Mouse (Mus musculus) forebrain, embryonic 13.5 days (tissue): ENCODE data around the gene Tex22. TPM values are rescaled to one million over a fixed set of nuclear protein-coding genes. Genes with fewer than 3 reads are reported as not detected.
A peak's percentile ranks its signal among the peaks of the same experiment; 100 is the strongest.

Experiments used
- ATAC-seq: fragments of 200-750 bp; cut with Nextera tagmentation; 2 replicates; pipeline ENCODE4 v1.8.0; 2017
- H3K27ac ChIP-seq: fragments of 300-500 bp; sonication (generic); 2 replicates; pipeline ENCODE4 v1.5.1; 2015; ENCODE audit warnings: inconsistent platforms, mild to moderate bottlenecking, moderate library complexity
- H3K27me3 ChIP-seq: fragments of 300-500 bp; sonication (generic); 2 replicates; pipeline ENCODE4 v1.6.1; 2015; ENCODE audit warnings: mild to moderate bottlenecking, inconsistent platforms
- H3K36me3 ChIP-seq: fragments of 300-500 bp; sonication (generic); 2 replicates; pipeline ENCODE4 v1.6.1; 2015; ENCODE audit warnings: mild to moderate bottlenecking, inconsistent platforms; ENCODE audit not compliant: poor library complexity, severe bottlenecking
- H3K4me1 ChIP-seq: fragments of 300-500 bp; sonication (generic); 2 replicates; pipeline ENCODE4 v1.6.1; 2015; ENCODE audit warnings: inconsistent platforms
- H3K4me2 ChIP-seq: fragments of 300-500 bp; sonication (generic); 2 replicates; pipeline ENCODE4 v1.6.1; 2015; ENCODE audit warnings: inconsistent platforms, mild to moderate bottlenecking, moderate library complexity
- H3K4me3 ChIP-seq: fragments of 300-500 bp; sonication (generic); 2 replicates; pipeline ENCODE4 v1.5.1; 2015; ENCODE audit warnings: mild to moderate bottlenecking, inconsistent platforms
- H3K9ac ChIP-seq: fragments of 300-500 bp; sonication (generic); 2 replicates; pipeline ENCODE4 v1.6.1; 2015; ENCODE audit warnings: mild to moderate bottlenecking, inconsistent platforms
- H3K9me3 ChIP-seq: fragments of 300-500 bp; sonication (generic); replicated peaks from 2 replicates; pipeline ENCODE4 v1.6.1; 2016; ENCODE audit warnings: inconsistent platforms
- WGBS: fragments of 180-500 bp; shearing (Covaris S2); methylation state at CpG from one replicate; pipeline ENCODE4 v1.1.7; 2015; 5-methylcytosine and 5-hydroxymethylcytosine counted together
- polyA plus RNA-seq: library from polyadenylated mRNA; unstranded; fragments of >200 nt; fragmentation: Nextera tagmentation; extraction: Ambion mirVana; gene quantifications from 2 replicates; pipeline ENCODE4 v1.2.1, GENCODE M21; 2015

Gene Tex22
- polyA plus RNA-seq, 1 experiment from 2014 or later, result not detected

GRCm38 (mm10) chr12:113041481-113042439, 32.5 kb upstream of the Tex22 start:
- H3K36me3 ChIP-seq, result peaks cover 30% of the 10 kb centered on the region
- peaks cover 16% of the 10 kb centered on the region for H3K4me1 ChIP-seq
- peak overlapping the region; percentile 27; the same call in 1 of the 2 replicates for H3K27ac ChIP-seq
- ATAC-seq, result peak; percentile 72
- H3K9me3 ChIP-seq, result no peaks in the 10 kb centered on the region
- no peaks in the 10 kb centered on the region for H3K27me3 ChIP-seq
- H3K4me2 ChIP-seq, result 0 out of 2 replicates have a peak overlapping the region, but pooled peaks have one; percentile 4
- no peak overlapping the region for H3K9ac ChIP-seq
- H3K4me3 ChIP-seq, result no peak overlapping the region
- 69% methylated on average over 15 of the region's 15 CpGs for WGBS

DNA sequence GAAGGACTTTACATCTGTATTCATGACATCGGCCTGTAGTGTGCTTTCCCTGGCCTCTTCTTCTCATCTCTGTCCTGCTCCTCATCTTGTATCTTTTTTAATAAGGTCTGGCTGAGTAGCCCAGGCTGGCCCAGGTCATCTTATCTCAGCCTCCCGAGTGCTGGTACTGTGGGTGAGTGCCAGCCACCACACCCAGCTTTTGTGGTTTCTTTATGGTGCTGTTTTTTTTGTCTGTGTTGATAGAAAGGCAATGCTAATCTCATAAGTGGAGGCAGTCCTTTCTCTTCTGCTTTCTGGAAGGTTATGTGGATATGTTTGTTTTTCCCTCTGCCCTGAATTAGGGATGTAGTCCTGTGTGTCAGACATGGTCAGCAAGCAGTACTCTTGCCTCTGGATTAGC, 31.8 kb upstream of the Tex22 start:
- Histone ChIP-seq H3K9me3 (no peaks in the 10 kb centered on the region), H3K27ac (no peak overlapping the region)
- 87% methylated on average over 2 of the region's 2 CpGs for WGBS

GRCm38 (mm10) chr12:113044916-113045677, 29.2 kb upstream of the Tex22 start:
- H3K9ac ChIP-seq, result no peak overlapping the region
- H3K27me3 ChIP-seq, result no peaks in the 10 kb centered on the region
- no peaks in the 10 kb centered on the region for H3K9me3 ChIP-seq
- ATAC-seq, result no peak
- H3K4me2 ChIP-seq, result no peak overlapping the region
- peaks cover 56% of the 10 kb centered on the region for H3K36me3 ChIP-seq
- 82% methylated on average over 3 of the region's 3 CpGs for WGBS
- H3K27ac ChIP-seq, result no peak overlapping the region
- no peak overlapping the region for H3K4me3 ChIP-seq
- peaks cover 16% of the 10 kb centered on the region for H3K4me1 ChIP-seq

More for the DNA sequence above, 31.8 kb upstream of the Tex22 start:
- Histone ChIP-seq H3K4me2 (no peak overlapping the region), H3K4me3 (no peak overlapping the region), H3K4me1 (peaks cover 16% of the 10 kb centered on the region), H3K36me3 (peaks cover 38% of the 10 kb centered on the region), H3K9ac (no peak overlapping the region), H3K27me3 (no peaks in the 10 kb centered on the region)
- ATAC-seq, result no peak

GRCm38 (mm10) chr12:113046861-113047260, 27.4 kb upstream of the Tex22 start:
- WGBS, result 93% methylated on average over 15 of the region's 15 CpGs
- Histone ChIP-seq H3K4me3 (no peak overlapping the region), H3K9ac (no peak overlapping the region), H3K27ac (no peak overlapping the region), H3K9me3 (no peaks in the 10 kb centered on the region), H3K36me3 (peaks cover 74% of the 10 kb centered on the region), H3K27me3 (no peaks in the 10 kb centered on the region), H3K4me1 (no peaks in the 10 kb centered on the region; the same call in 1 of the 2 replicates), H3K4me2 (no peak overlapping the region)
- no peak for ATAC-seq

DNA sequence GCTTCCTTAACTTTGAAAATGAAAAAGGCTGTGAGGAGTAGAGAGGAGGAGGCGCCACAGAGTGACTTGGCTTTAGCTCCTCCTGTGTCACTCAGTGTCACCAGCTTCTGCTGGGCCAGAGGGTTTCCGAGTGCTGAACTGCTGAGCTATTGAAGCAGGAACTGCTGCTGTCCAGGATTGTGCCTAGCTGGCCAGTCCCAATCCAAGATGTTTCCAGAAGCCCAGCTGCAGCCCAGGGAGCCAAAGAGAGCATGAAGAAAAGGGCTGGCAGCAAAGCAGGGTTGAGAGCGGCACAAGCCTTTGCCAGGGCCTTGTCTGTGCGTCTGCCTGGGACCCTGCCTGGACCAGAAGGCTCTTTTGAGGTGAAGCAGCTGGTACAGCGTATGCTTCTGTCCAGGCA, 26.2 kb upstream of the Tex22 start:
- WGBS, result 88% methylated on average over 5 of the region's 5 CpGs
- no peak for ATAC-seq
- H3K9ac ChIP-seq, result no peak overlapping the region
- H3K27me3 ChIP-seq, result no peaks in the 10 kb centered on the region
- no peak overlapping the region for H3K4me3 ChIP-seq
- no peak overlapping the region for H3K27ac ChIP-seq
- H3K36me3 ChIP-seq, result peaks cover 86% of the 10 kb centered on the region
- no peaks in the 10 kb centered on the region for H3K9me3 ChIP-seq
- H3K4me1 ChIP-seq, result no peaks in the 10 kb centered on the region; the same call in 1 of the 2 replicates
- H3K4me2 ChIP-seq, result no peak overlapping the region

- no peak for ATAC-seq
- Histone ChIP-seq H3K27me3 (no peaks in the 10 kb centered on the region), H3K4me2 (no peak overlapping the region), H3K36me3 (peaks cover 91% of the 10 kb centered on the region), H3K9ac (no peak overlapping the region), H3K27ac (no peak overlapping the region), H3K4me3 (no peak overlapping the region), H3K4me1 (no peaks in the 10 kb centered on the region; the same call in 1 of the 2 replicates), H3K9me3 (no peaks in the 10 kb centered on the region)
- 92% methylated on average over 9 of the region's 9 CpGs for WGBS
Observed at GRCm38 (mm10) chr12:113049836-113050235, 24.5 kb upstream of the Tex22 start.

DNA sequence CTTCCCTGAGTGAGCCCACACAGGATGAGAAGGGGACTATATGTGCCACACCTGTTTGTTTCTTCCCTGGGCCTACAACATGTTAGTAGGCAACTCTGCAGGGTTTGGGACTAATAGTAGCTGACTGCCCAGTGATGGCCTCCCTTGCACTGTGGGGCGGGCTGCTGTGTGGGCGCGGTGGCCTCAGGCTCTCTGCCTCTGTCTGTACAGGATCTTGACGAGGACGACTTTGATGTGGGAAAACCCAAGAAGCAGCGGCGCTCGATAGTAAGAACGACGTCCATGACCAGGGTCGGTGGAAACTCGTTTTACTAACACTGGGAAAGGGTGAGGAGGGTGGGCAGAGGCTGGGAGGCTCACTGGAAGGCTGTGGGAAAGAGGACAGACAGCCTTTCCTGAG, 23.6 kb upstream of the Tex22 start:
- Histone ChIP-seq H3K27me3 (no peaks in the 10 kb centered on the region), H3K36me3 (peaks cover 91% of the 10 kb centered on the region), H3K27ac (no peak overlapping the region), H3K9ac (no peak overlapping the region), H3K9me3 (no peaks in the 10 kb centered on the region), H3K4me1 (no peaks in the 10 kb centered on the region), H3K4me2 (no peak overlapping the region), H3K4me3 (no peak overlapping the region)
- WGBS, result 92% methylated on average over 12 of the region's 12 CpGs
- no peak for ATAC-seq

GRCm38 (mm10) chr12:113051628-113052403, 22.5 kb upstream of the Tex22 start:
- WGBS, result 72% methylated on average over 9 of the region's 9 CpGs
- H3K36me3 ChIP-seq, result peaks cover 90% of the 10 kb centered on the region
- no peak for ATAC-seq

DNA sequence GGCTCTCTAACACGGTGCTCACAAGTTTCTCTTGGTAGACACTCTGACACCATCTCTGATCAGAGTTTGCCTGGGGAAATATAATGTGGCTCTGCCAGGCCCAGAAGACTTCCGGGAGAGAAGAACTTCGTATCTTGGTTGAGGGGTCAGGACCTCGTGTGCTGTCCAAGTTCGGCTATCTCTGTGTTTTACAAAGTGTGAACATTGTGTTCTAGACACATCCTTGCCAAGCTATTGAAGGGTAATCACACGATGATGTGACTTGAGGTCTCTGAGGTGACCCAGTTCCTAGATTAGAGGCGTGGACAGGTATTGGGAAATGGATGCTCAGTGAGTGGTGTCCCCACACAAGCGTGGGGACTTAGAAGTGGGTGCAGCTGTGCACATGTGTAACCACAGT, 18.2 kb upstream of the Tex22 start:
- WGBS, result 92% methylated on average over 8 of the region's 8 CpGs
- ATAC-seq, result no peak
- no peak overlapping the region for H3K27ac ChIP-seq
- H3K27me3 ChIP-seq, result no peaks in the 10 kb centered on the region
- no peak overlapping the region for H3K9ac ChIP-seq
- no peaks in the 10 kb centered on the region for H3K4me1 ChIP-seq
- H3K4me2 ChIP-seq, result no peak overlapping the region
- H3K9me3 ChIP-seq, result no peaks in the 10 kb centered on the region
- H3K4me3 ChIP-seq, result no peak overlapping the region
- peaks cover 97% of the 10 kb centered on the region for H3K36me3 ChIP-seq

More at GRCm38 (mm10) chr12:113051628-113052403, 22.5 kb upstream of the Tex22 start:
- no peak overlapping the region for H3K9ac ChIP-seq
- H3K4me1 ChIP-seq, result no peaks in the 10 kb centered on the region
- no peaks in the 10 kb centered on the region for H3K27me3 ChIP-seq
- no peak overlapping the region for H3K4me2 ChIP-seq
- H3K27ac ChIP-seq, result no peak overlapping the region
- no peak overlapping the region for H3K4me3 ChIP-seq
- no peaks in the 10 kb centered on the region for H3K9me3 ChIP-seq

DNA sequence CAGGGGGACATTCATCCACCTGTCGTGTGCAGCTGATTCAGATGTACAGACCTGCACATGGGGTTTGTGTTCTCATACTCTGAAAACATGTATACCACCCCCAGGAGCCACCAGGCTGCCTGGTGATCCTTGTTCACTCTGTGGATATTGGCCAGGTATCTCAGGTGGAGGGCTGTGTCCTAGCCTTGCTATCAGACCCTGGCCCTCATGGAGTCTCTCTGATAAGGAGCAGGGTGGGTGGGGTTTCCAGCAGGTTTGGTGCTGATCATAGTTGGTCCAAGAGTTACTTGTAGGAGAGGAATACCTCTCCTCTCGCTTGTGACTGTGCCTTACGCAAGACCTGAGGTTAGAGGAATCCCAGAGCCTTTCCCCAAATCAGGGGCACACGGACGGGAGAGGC, 14.1 kb upstream of the Tex22 start:
- ATAC-seq, result no peak
- over 99% methylated on average over 5 of the region's 5 CpGs for WGBS
- Histone ChIP-seq H3K27me3 (no peaks in the 10 kb centered on the region), H3K4me1 (no peaks in the 10 kb centered on the region), H3K9ac (no peak overlapping the region), H3K27ac (no peak overlapping the region), H3K9me3 (no peaks in the 10 kb centered on the region), H3K4me3 (no peak overlapping the region), H3K36me3 (peaks cover 98% of the 10 kb centered on the region), H3K4me2 (no peak overlapping the region)

GRCm38 (mm10) chr12:113061606-113062005, 12.7 kb upstream of the Tex22 start:
- H3K36me3 ChIP-seq, result peaks cover 98% of the 10 kb centered on the region
- no peak overlapping the region for H3K4me2 ChIP-seq
- no peaks in the 10 kb centered on the region for H3K27me3 ChIP-seq
- no peaks in the 10 kb centered on the region for H3K4me1 ChIP-seq
- no peak for ATAC-seq
- no peaks in the 10 kb centered on the region for H3K9me3 ChIP-seq
- WGBS, result 87% methylated on average over 9 of the region's 9 CpGs
- H3K9ac ChIP-seq, result no peak overlapping the region
- no peak overlapping the region for H3K4me3 ChIP-seq
- H3K27ac ChIP-seq, result no peak overlapping the region
